Mouse (Mus musculus) lung, embryonic 15.5 days (tissue): ENCODE data around the gene Sbf1. TPM values are rescaled to one million over a fixed set of nuclear protein-coding genes. Genes with fewer than 3 reads are reported as not detected.

Experiments
- ATAC-seq: fragments of 200-750 bp; cut with Nextera tagmentation; 2 replicates; pipeline ENCODE4 v1.8.0; 2017; ENCODE audit warnings: moderate number of reproducible peaks, borderline replicate concordance; ENCODE audit not compliant: low FRiP score, low TSS enrichment; ENCODE audit errors: extremely low read depth
- H3K27ac ChIP-seq: fragments of 300-500 bp; sonication (generic); 2 replicates; pipeline ENCODE4 v1.5.1; 2015; ENCODE audit warnings: moderate library complexity, mild to moderate bottlenecking, inconsistent platforms
- H3K27me3 ChIP-seq: fragments of 300-500 bp; sonication (generic); 2 replicates; pipeline ENCODE4 v1.6.1; 2015; ENCODE audit warnings: inconsistent platforms
- H3K36me3 ChIP-seq: fragments of 300-500 bp; sonication (generic); 2 replicates; pipeline ENCODE4 v1.6.1; 2015; ENCODE audit warnings: inconsistent platforms
- H3K4me1 ChIP-seq: fragments of 300-500 bp; sonication (generic); 2 replicates; pipeline ENCODE4 v1.6.1; 2015; ENCODE audit warnings: inconsistent platforms
- H3K4me2 ChIP-seq: fragments of 300-500 bp; sonication (generic); 2 replicates; pipeline ENCODE4 v1.6.1; 2015; ENCODE audit warnings: inconsistent platforms, mild to moderate bottlenecking, moderate library complexity
- H3K4me3 ChIP-seq: fragments of 300-500 bp; sonication (generic); 2 replicates; pipeline ENCODE4 v1.5.1; 2015; ENCODE audit warnings: mild to moderate bottlenecking, inconsistent platforms
- H3K9ac ChIP-seq: fragments of 300-500 bp; sonication (generic); 2 replicates; pipeline ENCODE4 v1.6.1; 2015; ENCODE audit warnings: inconsistent platforms
- H3K9me3 ChIP-seq: fragments of 300-500 bp; sonication (generic); 2 replicates; pipeline ENCODE4 v1.6.1; 2016; ENCODE audit warnings: inconsistent platforms
- WGBS: fragments of 180-500 bp; shearing (Covaris S2); methylation state at CpG from one replicate; pipeline ENCODE4 v1.1.7; 2015; 5-methylcytosine and 5-hydroxymethylcytosine counted together
- microRNA-seq: library from miRNA; unstranded; fragments of <30 nt; microRNA quantifications from one replicate; pipeline ENCODE4, GENCODE M21; 2016
- polyA plus RNA-seq: library from polyadenylated mRNA; unstranded; fragments of >200 nt; fragmentation: Nextera tagmentation; extraction: Ambion mirVana; gene quantifications from 2 replicates; pipeline ENCODE4 v1.2.1, GENCODE M21; 2015

Sbf1 gene
- polyA plus RNA-seq, 1 experiment from 2014 or later: 53.7 TPM

DNA sequence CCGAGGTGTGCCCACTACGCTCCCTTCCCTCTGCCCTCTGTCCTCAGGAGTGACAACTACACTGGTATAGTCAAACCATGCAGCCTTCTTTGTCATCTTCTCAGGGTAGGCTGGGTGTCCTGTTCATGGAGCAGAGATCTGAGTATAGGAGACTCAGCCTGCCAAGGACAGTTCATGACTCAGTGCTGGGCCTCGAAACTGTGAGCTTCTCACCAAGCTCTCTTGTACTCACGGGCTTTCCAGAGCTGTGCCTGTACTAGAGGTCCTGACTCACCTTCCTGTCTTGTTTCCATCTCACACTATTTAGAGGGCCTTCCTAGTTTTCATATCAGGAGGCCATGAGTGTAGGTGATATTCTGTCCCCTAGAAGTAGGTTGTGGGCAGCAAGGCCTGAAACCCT lies 37.7 kb downstream of the Sbf1 start:
- no peak for ATAC-seq
- WGBS: 90% methylated on average over 4 of the region's 4 CpGs
- Histone ChIP-seq H3K4me3 (no peak overlapping the region), H3K36me3 (peaks cover 48% of the 10 kb centered on the region), H3K9me3 (no peaks in the 10 kb centered on the region), H3K4me1 (no peaks in the 10 kb centered on the region), H3K9ac (no peak overlapping the region), H3K4me2 (no peak overlapping the region), H3K27me3 (no peaks in the 10 kb centered on the region), H3K27ac (no peak overlapping the region)

DNA sequence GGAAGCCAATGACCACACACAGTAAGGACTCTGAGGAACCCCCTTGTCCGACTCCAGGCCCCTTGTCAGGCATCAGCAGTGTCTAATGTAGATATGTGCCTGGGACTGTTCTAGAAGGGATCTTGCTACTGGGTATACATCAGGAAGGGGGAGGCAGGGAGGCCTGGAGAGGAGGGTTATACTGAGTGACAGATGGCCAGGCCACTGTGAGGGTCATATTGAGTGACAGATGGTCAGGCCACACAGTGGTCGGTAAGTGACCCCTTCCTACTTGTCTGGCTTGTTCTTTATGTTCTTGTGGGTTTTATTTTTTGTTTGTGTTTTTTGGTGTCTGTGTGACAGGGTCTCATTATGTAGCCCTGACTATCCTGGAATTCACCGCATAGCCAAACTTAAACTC lies 39.6 kb downstream of the Sbf1 start:
- no peaks in the 10 kb centered on the region for H3K9me3 ChIP-seq
- no peak overlapping the region for H3K4me2 ChIP-seq
- H3K4me3 ChIP-seq: no peak overlapping the region
- H3K4me1 ChIP-seq: no peaks in the 10 kb centered on the region
- H3K27ac ChIP-seq: no peak overlapping the region
- ATAC-seq: no peak
- H3K9ac ChIP-seq: no peak overlapping the region
- no peaks in the 10 kb centered on the region for H3K27me3 ChIP-seq
- WGBS: 81% methylated on average over 3 of the region's 3 CpGs
- peaks cover 36% of the 10 kb centered on the region for H3K36me3 ChIP-seq

DNA sequence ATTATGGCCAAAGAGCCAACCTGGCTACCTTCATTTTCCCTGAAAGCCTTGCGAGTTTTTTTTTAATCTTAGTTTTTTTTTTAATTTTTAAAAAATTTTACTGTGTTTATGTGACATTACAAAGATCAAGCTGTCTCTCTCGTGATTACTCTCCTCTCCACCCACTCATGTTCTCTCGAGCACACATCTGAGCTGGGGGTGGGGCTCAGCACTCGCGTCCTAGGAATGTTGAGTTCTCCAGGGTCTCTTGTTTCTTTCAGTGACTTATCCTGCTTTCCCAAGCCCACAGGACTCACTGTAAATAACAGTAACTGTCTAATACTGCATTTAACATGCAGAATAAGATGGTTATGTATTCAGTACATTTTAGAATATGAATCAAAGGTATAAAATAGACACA lies 50.6 kb downstream of the Sbf1 start:
- no peak overlapping the region for H3K9ac ChIP-seq
- H3K4me1 ChIP-seq: no peaks in the 10 kb centered on the region
- no peaks in the 10 kb centered on the region for H3K27me3 ChIP-seq
- no peak overlapping the region for H3K27ac ChIP-seq
- peaks cover 19% of the 10 kb centered on the region for H3K36me3 ChIP-seq
- no peak overlapping the region for H3K4me2 ChIP-seq
- H3K9me3 ChIP-seq: no peaks in the 10 kb centered on the region
- WGBS: 63% methylated on average over 5 of the region's 5 CpGs
- no peak for ATAC-seq
- H3K4me3 ChIP-seq: no peak overlapping the region

- Histone ChIP-seq H3K36me3 (peaks cover 24% of the 10 kb centered on the region), H3K27ac (no peak overlapping the region), H3K4me3 (no peak overlapping the region), H3K27me3 (no peaks in the 10 kb centered on the region), H3K9me3 (no peaks in the 10 kb centered on the region), H3K4me2 (no peak overlapping the region), H3K9ac (no peak overlapping the region), H3K4me1 (no peaks in the 10 kb centered on the region)
- 85% methylated on average over 5 of the region's 5 CpGs for WGBS
- no peak for ATAC-seq
Measured at GRCm38 (mm10) chr15:89258997-89259396, 56.1 kb downstream of the Sbf1 start.

- no peak overlapping the region for H3K4me2 ChIP-seq
Measured at GRCm38 (mm10) chr15:89255330-89255729, 59.8 kb downstream of the Sbf1 start.

DNA sequence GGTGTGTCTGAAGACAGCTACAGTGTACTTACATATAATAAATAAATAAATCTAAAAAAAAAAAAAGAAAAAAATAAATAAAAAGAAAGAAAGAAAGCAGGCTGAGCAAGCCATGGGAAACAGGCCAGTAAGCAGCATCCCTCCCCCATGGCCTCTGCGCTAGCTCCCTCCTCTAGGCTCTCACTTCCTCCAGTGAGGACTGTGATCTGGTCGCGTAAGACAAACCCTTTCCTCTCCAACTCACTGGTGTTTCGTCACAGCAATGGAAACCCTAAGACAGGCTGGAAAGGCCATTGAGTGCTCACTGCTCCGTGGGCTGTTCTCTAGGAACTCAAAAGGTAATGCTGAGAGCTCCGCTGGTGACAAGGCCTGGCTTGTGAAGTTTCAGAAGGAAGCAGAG lies 66.0 kb downstream of the Sbf1 start:
- Histone ChIP-seq H3K9me3 (no peaks in the 10 kb centered on the region), H3K36me3 (peaks cover 17% of the 10 kb centered on the region; the same call in 1 of the 2 replicates)
- WGBS: 81% methylated on average over 6 of the region's 6 CpGs

More at GRCm38 (mm10) chr15:89255330-89255729, 59.8 kb downstream of the Sbf1 start:
- H3K4me3 ChIP-seq: no peak overlapping the region
- H3K27me3 ChIP-seq: no peaks in the 10 kb centered on the region
- H3K27ac ChIP-seq: no peak overlapping the region
- WGBS: 92% methylated on average over 4 of the region's 4 CpGs
- no peak overlapping the region for H3K9ac ChIP-seq
- H3K36me3 ChIP-seq: peaks cover 28% of the 10 kb centered on the region
- no peaks in the 10 kb centered on the region for H3K4me1 ChIP-seq
- no peak for ATAC-seq
- H3K9me3 ChIP-seq: no peaks in the 10 kb centered on the region

GRCm38 (mm10) chr15:89241025-89241424 lies 74.1 kb downstream of the Sbf1 start:
- 70% methylated on average over 2 of the region's 2 CpGs for WGBS
- Histone ChIP-seq H3K36me3 (peaks cover 10% of the 10 kb centered on the region; the same call in 1 of the 2 replicates), H3K4me3 (no peak overlapping the region), H3K9me3 (no peaks in the 10 kb centered on the region), H3K9ac (no peak overlapping the region), H3K27me3 (no peaks in the 10 kb centered on the region), H3K4me1 (no peaks in the 10 kb centered on the region), H3K27ac (no peak overlapping the region), H3K4me2 (no peak overlapping the region)
- no peak for ATAC-seq

More for the DNA sequence above, 66.0 kb downstream of the Sbf1 start:
- Histone ChIP-seq H3K27ac (no peak overlapping the region), H3K27me3 (no peaks in the 10 kb centered on the region), H3K4me1 (no peaks in the 10 kb centered on the region), H3K4me3 (no peak overlapping the region), H3K4me2 (no peak overlapping the region), H3K9ac (no peak overlapping the region)
- ATAC-seq: no peak

DNA sequence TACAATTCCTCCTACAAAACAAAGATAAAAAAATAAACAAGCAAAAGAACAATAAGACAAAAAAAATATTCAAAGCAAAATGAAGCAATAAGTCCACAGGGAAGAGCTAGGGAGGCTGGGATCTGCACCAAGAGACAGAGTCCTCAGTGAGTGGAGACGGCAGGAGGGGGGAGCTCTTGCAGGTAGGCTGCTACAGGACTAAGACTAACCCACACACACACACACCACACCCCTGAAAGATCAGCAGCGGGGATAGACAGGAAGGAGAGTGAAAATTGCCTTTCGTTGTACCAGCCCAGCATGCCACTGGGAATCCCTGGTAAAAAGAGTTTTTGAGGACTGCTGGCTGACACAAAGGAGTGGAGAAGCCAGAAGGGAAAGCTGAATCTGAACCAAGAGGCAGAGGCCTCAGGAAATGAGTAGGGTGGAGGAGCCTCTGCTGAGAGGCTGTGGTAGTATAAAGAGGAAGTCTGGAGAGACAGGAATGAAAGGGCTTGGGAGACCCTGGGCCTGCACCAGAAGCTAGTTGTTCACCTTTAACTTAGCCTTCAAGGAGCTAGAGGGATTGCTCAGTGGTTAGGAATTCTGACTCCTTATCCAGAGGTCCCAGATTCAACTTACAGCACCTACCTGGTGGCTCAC lies 75.2 kb downstream of the Sbf1 start:
- Histone ChIP-seq H3K4me3 (no peak overlapping the region), H3K9me3 (no peaks in the 10 kb centered on the region), H3K4me1 (no peaks in the 10 kb centered on the region), H3K27me3 (no peaks in the 10 kb centered on the region), H3K36me3 (peaks cover 10% of the 10 kb centered on the region; the same call in 1 of the 2 replicates), H3K4me2 (no peak overlapping the region), H3K27ac (no peak overlapping the region), H3K9ac (no peak overlapping the region)
- no peak for ATAC-seq
- 52% methylated on average over 3 of the region's 3 CpGs for WGBS

Small RNA genes within 50 kb of the gene (microRNA-seq; reads per million reads assigned to microRNA genes)
- not detected for gene Mir6959

Other genes starting within 250 kb of the Sbf1 start
- gene Trabd, start 240.2 kb downstream of the Sbf1 start, polyA plus RNA-seq: 48.7 and 53.6 TPM in 2 replicates
- 16.5 and 17.6 TPM in 2 replicates for gene Selenoo, start 226.2 kb downstream of the Sbf1 start, polyA plus RNA-seq
- 14.5 and 15.4 TPM in 2 replicates for gene Tubgcp6, start 192.2 kb downstream of the Sbf1 start, polyA plus RNA-seq
- 21.7 and 24.3 TPM in 2 replicates for gene Hdac10, start 186.6 kb downstream of the Sbf1 start, polyA plus RNA-seq
- 12.5 and 13.4 TPM in 2 replicates for gene Mapk12, start 174.6 kb downstream of the Sbf1 start, polyA plus RNA-seq
- 10.0 and 12.6 TPM in 2 replicates for gene Mapk11, start 165.7 kb downstream of the Sbf1 start, polyA plus RNA-seq
- 123 and 128 TPM in 2 replicates for gene Plxnb2, start 134.5 kb downstream of the Sbf1 start, polyA plus RNA-seq
- 11.0 and 11.8 TPM in 2 replicates for gene Dennd6b, start 118.8 kb downstream of the Sbf1 start, polyA plus RNA-seq
- gene Ppp6r2, start 103.8 kb downstream of the Sbf1 start, polyA plus RNA-seq: 24.5 and 28.5 TPM in 2 replicates
- gene Adm2, start 7.4 kb upstream of the Sbf1 start, polyA plus RNA-seq: 0.45 and 0.69 TPM in 2 replicates
- gene Miox, start 19.1 kb upstream of the Sbf1 start, polyA plus RNA-seq: not detected in 2 replicates
- gene Lmf2, start 40.3 kb upstream of the Sbf1 start, polyA plus RNA-seq: 70.7 and 74.4 TPM in 2 replicates
- 160 and 168 TPM in 2 replicates for gene Ncaph2, start 40.4 kb upstream of the Sbf1 start, polyA plus RNA-seq
- gene Sco2, start 58.5 kb upstream of the Sbf1 start, polyA plus RNA-seq: 5.6 and 5.9 TPM in 2 replicates
- 1.1 and 1.7 TPM in 2 replicates for gene Tymp, start 61.7 kb upstream of the Sbf1 start, polyA plus RNA-seq
- gene Odf3b, start 64.0 kb upstream of the Sbf1 start, polyA plus RNA-seq: 3.0 and 4.1 TPM in 2 replicates
- not detected in 2 replicates for gene Klhdc7b, start 69.6 kb upstream of the Sbf1 start, polyA plus RNA-seq
- not detected in 2 replicates for gene Syce3, start 95.2 kb upstream of the Sbf1 start, polyA plus RNA-seq
- gene Cpt1b, start 110.6 kb upstream of the Sbf1 start, polyA plus RNA-seq: 4.2 and 5.1 TPM in 2 replicates
- 2.3 and 2.4 TPM in 2 replicates for gene C730034F03Rik, start 114.3 kb upstream of the Sbf1 start, polyA plus RNA-seq
- 0.40 TPM in 1 of 2 replicates, not detected in the other for gene Gm44502, start 114.4 kb upstream of the Sbf1 start, polyA plus RNA-seq
- gene Chkb, start 114.6 kb upstream of the Sbf1 start, polyA plus RNA-seq: 51.3 and 57.9 TPM in 2 replicates
- 0.65 and 0.97 TPM in 2 replicates for gene Mapk8ip2, start 138.6 kb upstream of the Sbf1 start, polyA plus RNA-seq
- gene Arsa, start 162.1 kb upstream of the Sbf1 start, polyA plus RNA-seq: 21.5 and 22.7 TPM in 2 replicates
- gene Shank3, start 184.3 kb upstream of the Sbf1 start, polyA plus RNA-seq: 2.5 and 2.8 TPM in 2 replicates